Mouse (Mus musculus) MEL (cell line): Measurements from ENCODE around the gene Hibadh. TPM values are rescaled to one million over a fixed set of nuclear protein-coding genes. Genes with fewer than 3 reads are reported as not detected.

Source experiments
- DNase-seq: peaks from one replicate; pipeline ENCODE4 v3.0.0; 2011; ENCODE audit warnings: low read depth, low spot score
- H3K27ac ChIP-seq: 2 replicates; pipeline ENCODE4 v1.5.1; 2012; ENCODE audit warnings: low read depth, mild to moderate bottlenecking, control low read depth, low read length, moderate library complexity; ENCODE audit not compliant: control insufficient read depth
- H3K27me3 ChIP-seq, 2 experiments: fragments of 150-350 bp in 1 of 2; sonication (generic) in 1 of 2; 2 replicates each; pipeline ENCODE4 v1.6.1; 2012; ENCODE audit warnings: low read length in 2 of 2, mild to moderate bottlenecking in 2 of 2, improper control_type of control experiment in 1 of 2, moderate library complexity in 1 of 2; ENCODE audit not compliant: insufficient read depth in 2 of 2, control insufficient read depth in 1 of 2
- H3K36me3 ChIP-seq, 2 experiments: 2 replicates each; pipeline ENCODE4 v1.6.1; 2012 to 2014; ENCODE audit warnings: low read length in 2 of 2, improper control_type of control experiment in 1 of 2, inconsistent platforms in 1 of 2, mild to moderate bottlenecking in 1 of 2; ENCODE audit not compliant: insufficient read depth in 2 of 2, control insufficient read depth in 1 of 2
- H3K4me1 ChIP-seq, 2 experiments: fragments of 150-350 bp in 1 of 2; sonication (generic) in 1 of 2; 2 replicates each; pipeline ENCODE4 v1.6.1; 2012; ENCODE audit warnings: low read length in 2 of 2, improper control_type of control experiment in 1 of 2, mild to moderate bottlenecking in 1 of 2; ENCODE audit not compliant: insufficient read depth in 2 of 2, control insufficient read depth in 1 of 2
- H3K4me3 ChIP-seq, 2 experiments: fragments of 150-350 bp in 1 of 2; sonication (generic) in 1 of 2; 2 replicates each; pipeline ENCODE4 v1.5.1; 2012; ENCODE audit warnings: low read depth in 2 of 2, low read length in 2 of 2, mild to moderate bottlenecking in 2 of 2, moderate library complexity in 2 of 2, control low read depth in 1 of 2, improper control_type of control experiment in 1 of 2; ENCODE audit not compliant: control insufficient read depth in 1 of 2, insufficient read depth in 1 of 2
- H3K79me2 ChIP-seq: 2 replicates; pipeline ENCODE4 v1.6.1; 2012; ENCODE audit warnings: mild to moderate bottlenecking, low read length, moderate library complexity; ENCODE audit not compliant: control insufficient read depth, poor library complexity, insufficient read depth
- H3K9ac ChIP-seq: 2 replicates; pipeline ENCODE4 v1.6.1; 2012; ENCODE audit warnings: low read depth, mild to moderate bottlenecking, control low read depth, low read length, moderate library complexity; ENCODE audit not compliant: control insufficient read depth, poor library complexity, severe bottlenecking
- H3K9me3 ChIP-seq: fragments of 150-350 bp; sonication (generic); replicated peaks from 2 replicates; pipeline ENCODE4 v1.6.1; 2012; ENCODE audit warnings: mild to moderate bottlenecking, low read length, improper control_type of control experiment, moderate library complexity; ENCODE audit not compliant: insufficient read depth
- BHLHE40 ChIP-seq: IDR thresholded peaks from 2 replicates; pipeline ENCODE4 v1.6.1; 2012; ENCODE audit warnings: low read depth, mild to moderate bottlenecking, inconsistent platforms, low read length, improper control_type of control experiment, borderline replicate concordance
- CHD1 ChIP-seq: IDR thresholded peaks from 2 replicates; pipeline ENCODE4 v1.6.1; 2012; ENCODE audit warnings: low read depth, mild to moderate bottlenecking, inconsistent platforms, low read length, improper control_type of control experiment
- CHD2 ChIP-seq: IDR thresholded peaks from 2 replicates; pipeline ENCODE4 v1.6.1; 2011; ENCODE audit warnings: low read length, improper control_type of control experiment
- CTCF ChIP-seq, 3 experiments: IDR thresholded peaks in 2 of 3; conservative IDR thresholded peaks in 1 of 3; 2 replicates each; pipeline ENCODE4 v1.5.1; 2011 to 2012; ENCODE audit warnings: low read length in 3 of 3, low read depth in 2 of 3, mild to moderate bottlenecking in 2 of 3, improper control_type of control experiment in 1 of 3, inconsistent platforms in 1 of 3, mixed read lengths in 1 of 3, moderate library complexity in 1 of 3; ENCODE audit not compliant: control insufficient read depth in 1 of 3, insufficient read depth in 1 of 3, poor library complexity in 1 of 3, severe bottlenecking in 1 of 3
- E2F4 ChIP-seq: IDR thresholded peaks from 2 replicates; pipeline ENCODE4 v1.6.1; 2011; ENCODE audit warnings: low read depth, low read length, improper control_type of control experiment, borderline replicate concordance
- ELF1 ChIP-seq: IDR thresholded peaks from 2 replicates; pipeline ENCODE4 v1.6.1; 2014; ENCODE audit warnings: low read depth, mild to moderate bottlenecking, inconsistent platforms, low read length, improper control_type of control experiment, moderate library complexity
- EP300 ChIP-seq, 2 experiments: IDR thresholded peaks; 2 replicates each; pipeline ENCODE4 v1.6.1; 2011; ENCODE audit warnings: improper control_type of control experiment in 2 of 2, low read length in 2 of 2, low read depth in 1 of 2, mild to moderate bottlenecking in 1 of 2
- GATA1 ChIP-seq: IDR thresholded peaks from 2 replicates; pipeline ENCODE4 v1.6.1; 2011; ENCODE audit warnings: low read depth, low read length, improper control_type of control experiment
- HCFC1 ChIP-seq: IDR thresholded peaks from 2 replicates; pipeline ENCODE4 v1.6.1; 2012; ENCODE audit warnings: low read depth, mild to moderate bottlenecking, inconsistent platforms, low read length, improper control_type of control experiment, moderate library complexity
- JUND ChIP-seq: IDR thresholded peaks from 2 replicates; pipeline ENCODE4 v1.6.1; 2011; ENCODE audit warnings: low read depth, mild to moderate bottlenecking, improper control_type of control experiment, low read length
- KAT2A ChIP-seq: conservative IDR thresholded peaks from 2 replicates; pipeline ENCODE4 v1.6.1; 2012; ENCODE audit warnings: low read depth, low read length, improper control_type of control experiment, inconsistent platforms
- MAFK ChIP-seq: IDR thresholded peaks from 2 replicates; pipeline ENCODE4 v1.6.1; 2011; ENCODE audit warnings: low read depth, mild to moderate bottlenecking, low read length, improper control_type of control experiment, borderline replicate concordance
- MEF2A ChIP-seq: IDR thresholded peaks from 2 replicates; pipeline ENCODE4 v1.6.1; 2014; ENCODE audit warnings: low read depth, mild to moderate bottlenecking, inconsistent platforms, low read length, improper control_type of control experiment; ENCODE audit not compliant: poor library complexity, insufficient replicate concordance, severe bottlenecking; ENCODE audit errors: extremely low read depth
- MXI1 ChIP-seq: IDR thresholded peaks from 2 replicates; pipeline ENCODE4 v1.6.1; 2011; ENCODE audit warnings: mild to moderate bottlenecking, low read depth, low read length, improper control_type of control experiment
- MYB ChIP-seq: IDR thresholded peaks from 2 replicates; pipeline ENCODE4 v1.6.1; 2011; ENCODE audit warnings: mild to moderate bottlenecking, low read depth, low read length, improper control_type of control experiment
- MYC ChIP-seq: IDR thresholded peaks from 2 replicates; pipeline ENCODE4 v1.6.1; 2011; ENCODE audit warnings: low read depth, mild to moderate bottlenecking, low read length, improper control_type of control experiment, moderate library complexity
- POLR2A ChIP-seq, 2 experiments: IDR thresholded peaks; 2 replicates each; pipeline ENCODE4 v1.6.1; 2011 to 2012; ENCODE audit warnings: low read length in 2 of 2, mild to moderate bottlenecking in 2 of 2, control low read depth in 1 of 2, improper control_type of control experiment in 1 of 2, low read depth in 1 of 2, moderate library complexity in 1 of 2; ENCODE audit not compliant: control insufficient read depth in 1 of 2, insufficient read depth in 1 of 2, poor library complexity in 1 of 2
- RAD21 ChIP-seq: IDR thresholded peaks from 2 replicates; pipeline ENCODE4 v1.6.1; 2011; ENCODE audit warnings: mild to moderate bottlenecking, low read depth, low read length, improper control_type of control experiment
- TAL1 ChIP-seq: IDR thresholded peaks from 2 replicates; pipeline ENCODE4 v1.6.1; 2012; ENCODE audit warnings: mild to moderate bottlenecking, inconsistent platforms, low read length, moderate library complexity, mixed read lengths
- TCF12 ChIP-seq: IDR thresholded peaks from 2 replicates; pipeline ENCODE4 v1.6.1; 2014; ENCODE audit warnings: low read depth, mild to moderate bottlenecking, inconsistent platforms, low read length, improper control_type of control experiment, moderate library complexity
- USF2 ChIP-seq, 2 experiments: IDR thresholded peaks; 2 replicates each; pipeline ENCODE4 v1.6.1; 2011 to 2012; ENCODE audit warnings: improper control_type of control experiment in 2 of 2, low read length in 2 of 2, borderline replicate concordance in 1 of 2, inconsistent platforms in 1 of 2, low read depth in 1 of 2, mild to moderate bottlenecking in 1 of 2; ENCODE audit not compliant: insufficient read depth in 1 of 2
- ZC3H11A ChIP-seq: IDR thresholded peaks from 2 replicates; pipeline ENCODE4 v1.6.1; 2012; ENCODE audit warnings: low read depth, mild to moderate bottlenecking, inconsistent platforms, low read length, improper control_type of control experiment
- ZKSCAN1 ChIP-seq: IDR thresholded peaks from 2 replicates; pipeline ENCODE4 v1.6.1; 2012; ENCODE audit warnings: low read depth, mild to moderate bottlenecking, inconsistent platforms, low read length, improper control_type of control experiment, moderate library complexity
- ZNF384 ChIP-seq: IDR thresholded peaks from 2 replicates; pipeline ENCODE4 v1.6.1; 2012; ENCODE audit warnings: low read depth, mild to moderate bottlenecking, inconsistent platforms, low read length, improper control_type of control experiment
- polyA plus RNA-seq, 2 experiments: library from polyadenylated mRNA; stranded (reverse) in 1 of 2; unstranded in 1 of 2; fragments of >175 nt in 1 of 2; fragments of >200 nt in 1 of 2; gene quantifications; 2 replicates each; pipeline versions ENCODE4 v1.2.1 to v1.2.4; 2012; ENCODE audit warnings: low replicate concordance in 2 of 2, low read depth in 1 of 2; ENCODE audit not compliant: insufficient read length in 2 of 2, insufficient read depth in 1 of 2, missing spikeins in 1 of 2
- total RNA-seq: library from RNA; depleted of rRNA; stranded (reverse); fragments of 300-350 nt; gene quantifications from 2 replicates; pipeline ENCODE4 v1.2.3, GENCODE M21; 2012

Gene Hibadh
- total and polyA plus RNA-seq, 3 experiments: 31.2 to 39.3 TPM; not detected in 1

- peaks cover 0 to 5% of the 10 kb centered on the region in 2 experiments; a peak in 2 of 4 replicates for H3K4me1 ChIP-seq
- H3K9me3 ChIP-seq: no peaks in the 10 kb centered on the region
- no peak overlapping the region for H3K27ac ChIP-seq
- DNase-seq: no peak
- no peaks in the 10 kb centered on the region for H3K79me2 ChIP-seq
- peaks cover 0 to 2% of the 10 kb centered on the region in 2 experiments; a peak in 1 of 4 replicates for H3K36me3 ChIP-seq
- no peak overlapping the region for H3K9ac ChIP-seq
- TF ChIP-seq E2F4 (no peak), CHD2 (no peak), ZC3H11A (no peak), BHLHE40 (no peak), POLR2A (IDR thresholded peaks at IDR 0.05; ENCODE audit: control insufficient read depth in 1 of 2, insufficient read depth in 1 of 2, low read depth in 1 of 2, low read length in 2 of 2, poor library complexity in 1 of 2) (no peak), USF2 (IDR thresholded peaks at IDR 0.05; ENCODE audit: borderline replicate concordance in 1 of 2, insufficient read depth in 1 of 2, low read depth in 1 of 2, low read length in 2 of 2) (no peak), KAT2A (no peak), MXI1 (no peak), ZKSCAN1 (no peak)
- no peak overlapping the region for H3K4me3 ChIP-seq
- peaks cover 0 to 3% of the 10 kb centered on the region in 2 experiments; a peak in 2 of 4 replicates for H3K27me3 ChIP-seq
Measured at GRCm38 (mm10) chr6:52673706-52674105, 33.5 kb upstream of the Hibadh start.

- peak overlapping the region in 1 of 2 experiments; percentile 52; a peak in 2 of 4 replicates for H3K4me3 ChIP-seq
- no peak overlapping the region for H3K9ac ChIP-seq
- no peaks in the 10 kb centered on the region for H3K79me2 ChIP-seq
- H3K4me1 ChIP-seq: peaks cover 0 to 5% of the 10 kb centered on the region in 2 experiments; a peak in 2 of 4 replicates
- H3K9me3 ChIP-seq: no peaks in the 10 kb centered on the region
- H3K27me3 ChIP-seq: peaks cover 2 to 3% of the 10 kb centered on the region in 2 experiments; a peak in 2 of 4 replicates
- peaks cover 0 to 2% of the 10 kb centered on the region in 2 experiments; a peak in 1 of 4 replicates for H3K36me3 ChIP-seq
- DNase-seq: peak; percentile 28
- TF ChIP-seq MAFK (no peak), ZNF384 (no peak), CTCF (IDR thresholded peaks at IDR 0.05 in 2 of 3, conservative IDR thresholded peaks at IDR 0.05 in 1 of 3; ENCODE audit: control insufficient read depth in 1 of 3, insufficient read depth in 1 of 3, low read depth in 2 of 3, low read length in 3 of 3, poor library complexity in 1 of 3, severe bottlenecking in 1 of 3) (no peak), POLR2A (IDR thresholded peaks at IDR 0.05; ENCODE audit: control insufficient read depth in 1 of 2, insufficient read depth in 1 of 2, low read depth in 1 of 2, low read length in 2 of 2, poor library complexity in 1 of 2) (no peak), CHD2 (no peak), EP300 (IDR thresholded peaks at IDR 0.05; ENCODE audit: low read depth in 1 of 2, low read length in 2 of 2) (no peak)
- H3K27ac ChIP-seq: no peak overlapping the region
Measured at GRCm38 (mm10) chr6:52672539-52672938, 32.4 kb upstream of the Hibadh start.

DNA sequence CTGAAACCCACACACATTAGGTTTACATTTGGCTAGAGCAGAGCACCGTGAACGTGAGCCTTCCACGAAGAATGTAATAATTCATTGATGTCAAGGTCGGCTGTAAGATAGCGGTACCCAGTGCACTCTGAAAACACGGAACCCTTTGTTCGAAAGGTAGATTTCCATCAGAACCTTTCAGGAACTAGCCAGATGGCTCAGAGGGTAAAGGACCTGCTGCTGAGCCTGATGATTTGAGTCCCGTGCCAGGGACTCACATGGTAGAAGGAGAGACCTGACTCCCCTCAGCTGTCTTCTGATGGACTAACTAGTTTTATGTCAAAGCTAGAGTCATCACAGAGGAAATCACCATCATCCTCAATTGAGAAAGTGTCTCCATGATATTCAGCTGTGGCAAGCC is 31.6 kb upstream of the Hibadh start:
- H3K27me3 ChIP-seq: peaks cover 2% of the 10 kb centered on the region in 2 experiments; a peak in 2 of 4 replicates
- H3K27ac ChIP-seq: no peak overlapping the region
- H3K9me3 ChIP-seq: no peaks in the 10 kb centered on the region
- H3K36me3 ChIP-seq: no peaks in the 10 kb centered on the region; a peak in 1 of 4 replicates
- no peaks in the 10 kb centered on the region for H3K79me2 ChIP-seq
- H3K9ac ChIP-seq: no peak overlapping the region
- peaks cover 0 to 5% of the 10 kb centered on the region in 2 experiments; a peak in 2 of 4 replicates for H3K4me1 ChIP-seq
- DNase-seq: no peak
- H3K4me3 ChIP-seq: no peak overlapping the region
- no peak for TF ChIP-seq KAT2A
- TF ChIP-seq MEF2A: no peak
- no peak for TF ChIP-seq ELF1
- TF ChIP-seq GATA1: no peak
- TF ChIP-seq MYB: no peak
- TF ChIP-seq CHD1: no peak
- TF ChIP-seq MAFK: no peak
- no peak for TF ChIP-seq RAD21
- TF ChIP-seq ZNF384: no peak
- no peak for TF ChIP-seq TAL1
- no peak for TF ChIP-seq CTCF (IDR thresholded peaks at IDR 0.05 in 2 of 3, conservative IDR thresholded peaks at IDR 0.05 in 1 of 3; ENCODE audit: control insufficient read depth in 1 of 3, insufficient read depth in 1 of 3, low read depth in 2 of 3, low read length in 3 of 3, poor library complexity in 1 of 3, severe bottlenecking in 1 of 3)
- TF ChIP-seq MXI1: no peak
- no peak for TF ChIP-seq MYC
- TF ChIP-seq HCFC1: no peak
- no peak for TF ChIP-seq JUND
- no peak for TF ChIP-seq ZC3H11A
- no peak for TF ChIP-seq TCF12
